Mouse (Mus musculus): ENCODE measurements around the gene Cdc73. TPM values are rescaled to one million over a fixed set of nuclear protein-coding genes. Genes with fewer than 3 reads are reported as not detected.

Gene Cdc73
- polyA plus RNA-seq, 1 experiment from 2014 or later = 28.4 TPM

Other genes with a start within 250 kb of the Cdc73 start
- 1.2 and 1.6 TPM in 2 replicates for gene B3galt2, start 62.2 kb downstream of the Cdc73 start, polyA plus RNA-seq (2014; fragmentation: Nextera tagmentation; extraction: Ambion mirVana)
- gene Glrx2, start 13.4 kb upstream of the Cdc73 start, polyA plus RNA-seq (2014; fragmentation: Nextera tagmentation; extraction: Ambion mirVana) = 69.2 and 71.2 TPM in 2 replicates
- 42.2 and 47.0 TPM in 2 replicates for gene Trove2, start 74.2 kb upstream of the Cdc73 start, polyA plus RNA-seq (2014; fragmentation: Nextera tagmentation; extraction: Ambion mirVana)
- 84.5 and 88.5 TPM in 2 replicates for gene Uchl5, start 74.4 kb upstream of the Cdc73 start, polyA plus RNA-seq (2014; fragmentation: Nextera tagmentation; extraction: Ambion mirVana)